Mouse (Mus musculus) colon, adult 2 months (tissue): ENCODE results near the gene Vmn2r81. TPM values are rescaled to one million over a fixed set of nuclear protein-coding genes. Genes with fewer than 3 reads are reported as not detected.

Source experiments
- polyA plus RNA-seq: library from polyadenylated mRNA; depleted of rRNA; stranded (reverse); fragments of >200 nt; gene quantifications from 2 replicates; pipeline ENCODE4 v1.2.3, GENCODE M21; 2012; rRNA removed

Gene Vmn2r81
- not detected in 2 replicates for polyA plus RNA-seq

GRCm38 (mm10) chr10:79247392-79247791 is at the start of gene Vmn2r81:
Gene Vmn2r81, plus strand, starts transcription at chr10:79247692.

Other genes starting within 250 kb of the Vmn2r81 start
- gene Olfr1351, start 235.2 kb upstream of the Vmn2r81 start, polyA plus RNA-seq, result not detected in 2 replicates
- not detected in 2 replicates for gene Olfr57, start 219.0 kb upstream of the Vmn2r81 start, polyA plus RNA-seq
- 0.69 and 0.76 TPM in 2 replicates for gene 2610008E11Rik, start 150.1 kb upstream of the Vmn2r81 start, polyA plus RNA-seq
- gene Vmn2r80, start 98.9 kb upstream of the Vmn2r81 start, polyA plus RNA-seq, result not detected in 2 replicates
- not detected in 2 replicates for gene Vmn2r82, start 108.8 kb downstream of the Vmn2r81 start, polyA plus RNA-seq
- not detected in 2 replicates for gene Vmn2r83, start 221.0 kb downstream of the Vmn2r81 start, polyA plus RNA-seq